Mouse (Mus musculus): ENCODE data around the gene Asap2.

Gene Asap2

GRCm38 (mm10) chr12:21204701-21205312 lies 214.5 kb downstream of the Asap2 start:
- no peak for ATAC-seq (ENCODE audit: insufficient number of reproducible peaks, low FRiP score, low TSS enrichment)

GRCm38 (mm10) chr12:21205799-21206198 lies 215.5 kb downstream of the Asap2 start:
- ATAC-seq (ENCODE audit: insufficient number of reproducible peaks, low FRiP score, low TSS enrichment), result no peak

- no peak for ATAC-seq (ENCODE audit: insufficient number of reproducible peaks, low FRiP score, low TSS enrichment)
These were observed 217.2 kb downstream of the Asap2 start for GRCm38 (mm10) chr12:21207422-21207821.

- no peak for ATAC-seq (ENCODE audit: insufficient number of reproducible peaks, low FRiP score, low TSS enrichment)
These were observed 218.0 kb downstream of the Asap2 start for GRCm38 (mm10) chr12:21208172-21208795.

GRCm38 (mm10) chr12:21209273-21209672 lies 219.0 kb downstream of the Asap2 start:
- ATAC-seq (ENCODE audit: insufficient number of reproducible peaks, low FRiP score, low TSS enrichment), result no peak

GRCm38 (mm10) chr12:21212876-21213275 lies 222.6 kb downstream of the Asap2 start:
- no peak for ATAC-seq (ENCODE audit: insufficient number of reproducible peaks, low FRiP score, low TSS enrichment)

- ATAC-seq (ENCODE audit: insufficient number of reproducible peaks, low FRiP score, low TSS enrichment), result no peak
These were observed 224.4 kb downstream of the Asap2 start for GRCm38 (mm10) chr12:21214551-21215165.

- ATAC-seq (ENCODE audit: insufficient number of reproducible peaks, low FRiP score, low TSS enrichment), result no peak
These were observed 227.7 kb downstream of the Asap2 start for GRCm38 (mm10) chr12:21217776-21218444.

GRCm38 (mm10) chr12:21220596-21220995 lies 230.3 kb downstream of the Asap2 start:
- ATAC-seq (ENCODE audit: insufficient number of reproducible peaks, low FRiP score, low TSS enrichment), result no peak

GRCm38 (mm10) chr12:21223923-21224322 lies 233.7 kb downstream of the Asap2 start:
- no peak for ATAC-seq (ENCODE audit: insufficient number of reproducible peaks, low FRiP score, low TSS enrichment)

GRCm38 (mm10) chr12:21225358-21225757 lies 235.1 kb downstream of the Asap2 start:
- no peak for ATAC-seq (ENCODE audit: insufficient number of reproducible peaks, low FRiP score, low TSS enrichment)

GRCm38 (mm10) chr12:21226316-21226715 lies 236.1 kb downstream of the Asap2 start:
- no peak for ATAC-seq (ENCODE audit: insufficient number of reproducible peaks, low FRiP score, low TSS enrichment)

- peak; percentile 71 for ATAC-seq (ENCODE audit: insufficient number of reproducible peaks, low FRiP score, low TSS enrichment)
These were observed 237.1 kb downstream of the Asap2 start for GRCm38 (mm10) chr12:21227076-21227980.

- ATAC-seq (ENCODE audit: insufficient number of reproducible peaks, low FRiP score, low TSS enrichment), result no peak
These were observed 238.4 kb downstream of the Asap2 start for GRCm38 (mm10) chr12:21228650-21229049.

GRCm38 (mm10) chr12:21229076-21229918 lies 239.0 kb downstream of the Asap2 start:
- no peak for ATAC-seq (ENCODE audit: insufficient number of reproducible peaks, low FRiP score, low TSS enrichment)

GRCm38 (mm10) chr12:21233727-21234126 lies 243.5 kb downstream of the Asap2 start:
- no peak for ATAC-seq (ENCODE audit: insufficient number of reproducible peaks, low FRiP score, low TSS enrichment)

- no peak for ATAC-seq (ENCODE audit: insufficient number of reproducible peaks, low FRiP score, low TSS enrichment)
These were observed 244.3 kb downstream of the Asap2 start for GRCm38 (mm10) chr12:21234560-21234959.

GRCm38 (mm10) chr12:21241965-21242364 lies 251.7 kb downstream of the Asap2 start:
- ATAC-seq (ENCODE audit: insufficient number of reproducible peaks, low FRiP score, low TSS enrichment), result no peak

- no peak for ATAC-seq (ENCODE audit: insufficient number of reproducible peaks, low FRiP score, low TSS enrichment)
These were observed 254.2 kb downstream of the Asap2 start for GRCm38 (mm10) chr12:21244375-21244960.

Data from cerebellum, adult (tissue).